Mouse (Mus musculus) limb, embryonic 10.5 days (tissue): ENCODE measurements around the gene Syt2. TPM values are rescaled to one million over a fixed set of nuclear protein-coding genes. Genes with fewer than 3 reads are reported as not detected.
A peak's percentile ranks its signal among the peaks of the same experiment; 100 is the strongest.

ENCODE experiments used
- DNase-seq: peaks from one replicate; pipeline ENCODE4 v3.0.0-alpha.2; 2017; ENCODE audit warnings: low spot score
- H3K27ac ChIP-seq: fragments of 300-500 bp; sonication (generic); 2 replicates; pipeline ENCODE4 v1.5.1; 2016; ENCODE audit warnings: mild to moderate bottlenecking
- H3K27me3 ChIP-seq: fragments of 300-500 bp; sonication (generic); 2 replicates; pipeline ENCODE4 v1.6.1; 2016; ENCODE audit warnings: low read depth, mild to moderate bottlenecking; ENCODE audit not compliant: poor library complexity, severe bottlenecking
- H3K36me3 ChIP-seq: fragments of 300-500 bp; sonication (generic); 2 replicates; pipeline ENCODE4 v1.6.1; 2016; ENCODE audit warnings: mild to moderate bottlenecking, moderate library complexity
- H3K4me1 ChIP-seq: fragments of 300-500 bp; sonication (generic); 2 replicates; pipeline ENCODE4 v1.6.1; 2016
- H3K4me3 ChIP-seq: fragments of 300-500 bp; sonication (generic); 2 replicates; pipeline ENCODE4 v1.5.1; 2016; ENCODE audit warnings: mild to moderate bottlenecking, moderate library complexity
- H3K9me3 ChIP-seq: fragments of 300-500 bp; sonication (generic); replicated peaks from 2 replicates; pipeline ENCODE4 v1.6.1; 2016; ENCODE audit warnings: mild to moderate bottlenecking
- WGBS: fragments of 180-500 bp; shearing (Covaris S2); methylation state at CpG from one replicate; pipeline ENCODE4 v1.1.7; 2016; 5-methylcytosine and 5-hydroxymethylcytosine counted together
- polyA plus RNA-seq: library from polyadenylated mRNA; unstranded; fragments of >200 nt; fragmentation: Nextera tagmentation; extraction: Ambion mirVana; gene quantifications from 2 replicates; pipeline ENCODE4 v1.2.1, GENCODE M21; 2016

Syt2 gene
- polyA plus RNA-seq, 1 experiment from 2014 or later: 0.06 TPM

DNA sequence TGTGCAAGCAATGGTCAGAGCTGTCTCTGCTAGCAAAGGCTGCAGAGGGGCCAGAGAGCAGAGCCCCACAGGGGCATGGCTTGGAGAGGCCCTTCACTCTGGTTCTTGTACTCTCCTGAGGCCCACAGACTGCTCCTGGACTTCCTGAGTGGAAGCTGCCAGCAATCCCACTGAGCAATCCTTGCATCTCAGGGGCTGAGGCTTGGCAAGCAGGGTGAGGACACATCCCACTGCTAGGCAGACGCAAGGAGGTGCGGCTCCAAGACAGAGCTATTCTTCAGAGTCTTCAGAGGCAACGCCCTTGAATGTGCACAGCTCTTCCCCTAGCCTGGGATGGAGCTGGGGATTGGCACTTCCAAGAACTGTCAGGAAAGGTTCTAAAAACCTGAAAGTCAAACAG is 110.8 kb downstream of the Syt2 start:
- peak overlapping the region; percentile 50; the same call in 1 of the 2 replicates for H3K27ac ChIP-seq
- no peaks in the 10 kb centered on the region for H3K27me3 ChIP-seq
- WGBS: 87% methylated on average over 3 of the region's 3 CpGs
- peaks cover 16% of the 10 kb centered on the region for H3K4me1 ChIP-seq
- DNase-seq: no peak
- no peak overlapping the region for H3K4me3 ChIP-seq
- no peaks in the 10 kb centered on the region for H3K9me3 ChIP-seq
- peaks cover 3% of the 10 kb centered on the region; the same call in 1 of the 2 replicates for H3K36me3 ChIP-seq

GRCm38 (mm10) chr1:134759133-134759532 is 112.7 kb downstream of the Syt2 start:
- 94% methylated on average over 6 of the region's 6 CpGs for WGBS
- H3K4me3 ChIP-seq: no peak overlapping the region
- peaks cover 11% of the 10 kb centered on the region for H3K4me1 ChIP-seq
- no peaks in the 10 kb centered on the region for H3K27me3 ChIP-seq
- no peak overlapping the region for H3K27ac ChIP-seq
- H3K9me3 ChIP-seq: no peaks in the 10 kb centered on the region
- H3K36me3 ChIP-seq: peaks cover 3% of the 10 kb centered on the region; the same call in 1 of the 2 replicates
- no peak for DNase-seq

GRCm38 (mm10) chr1:134760642-134761041 is 114.2 kb downstream of the Syt2 start:
- Histone ChIP-seq H3K4me1 (peaks cover 9% of the 10 kb centered on the region; the same call in 1 of the 2 replicates), H3K27ac (no peak overlapping the region), H3K27me3 (no peaks in the 10 kb centered on the region), H3K9me3 (no peaks in the 10 kb centered on the region), H3K36me3 (peaks cover 3% of the 10 kb centered on the region; the same call in 1 of the 2 replicates), H3K4me3 (no peak overlapping the region)
- DNase-seq: no peak
- 80% methylated on average over 5 of the region's 5 CpGs for WGBS

DNA sequence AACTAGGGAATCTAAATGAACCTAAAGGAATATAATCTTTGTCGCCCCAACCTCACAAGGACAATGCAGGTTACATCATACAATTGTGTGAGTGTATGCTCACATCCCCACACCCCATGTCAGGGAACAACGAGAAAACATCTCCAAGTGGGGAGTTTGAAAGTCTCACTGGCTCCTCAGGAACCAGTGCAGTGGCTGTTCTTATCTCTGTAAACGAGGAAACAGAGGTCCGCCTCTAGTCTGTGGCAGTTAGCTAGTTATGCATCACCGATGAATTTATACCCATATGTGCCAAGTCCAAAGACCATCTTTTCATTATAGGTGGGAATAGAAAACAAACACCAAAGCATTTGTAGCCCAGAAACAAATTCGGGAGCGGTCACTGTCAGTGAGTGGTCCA is 115.1 kb downstream of the Syt2 start:
- H3K27ac ChIP-seq: no peak overlapping the region
- no peaks in the 10 kb centered on the region for H3K4me1 ChIP-seq
- WGBS: 91% methylated on average over 7 of the region's 7 CpGs
- no peaks in the 10 kb centered on the region for H3K9me3 ChIP-seq
- no peak for DNase-seq
- no peak overlapping the region for H3K4me3 ChIP-seq
- peaks cover 3% of the 10 kb centered on the region; the same call in 1 of the 2 replicates for H3K36me3 ChIP-seq
- H3K27me3 ChIP-seq: no peaks in the 10 kb centered on the region

DNA sequence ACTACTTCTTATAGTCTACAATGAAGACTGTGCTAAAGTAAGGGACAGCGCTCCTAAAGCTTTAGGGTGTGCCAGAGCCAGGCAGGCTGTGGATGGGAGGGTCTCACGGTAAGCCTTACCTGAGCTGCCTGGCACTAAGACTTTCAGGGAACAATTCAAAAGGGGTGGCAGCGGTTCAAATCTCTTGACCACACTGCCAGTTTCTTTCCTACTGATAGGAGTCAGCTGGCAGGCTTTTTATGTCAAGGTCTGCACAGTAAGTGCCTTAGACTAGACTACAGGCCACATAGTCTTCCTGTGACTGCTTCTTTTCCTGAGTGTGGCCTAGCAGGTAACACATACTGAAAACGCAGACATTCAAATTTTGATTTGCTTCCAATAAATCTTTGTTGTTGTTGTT is 116.8 kb downstream of the Syt2 start:
- peaks cover 8% of the 10 kb centered on the region for H3K4me1 ChIP-seq
- DNase-seq: no peak
- no peak overlapping the region for H3K27ac ChIP-seq
- no peaks in the 10 kb centered on the region for H3K9me3 ChIP-seq
- no peaks in the 10 kb centered on the region for H3K27me3 ChIP-seq
- peaks cover 3% of the 10 kb centered on the region; the same call in 1 of the 2 replicates for H3K36me3 ChIP-seq
- H3K4me3 ChIP-seq: no peak overlapping the region
- WGBS: 93% methylated on average over 4 of the region's 4 CpGs

GRCm38 (mm10) chr1:134763776-134764438 is 117.4 kb downstream of the Syt2 start:
- WGBS: 77% methylated on average over 11 of the region's 11 CpGs
- H3K4me3 ChIP-seq: no peak overlapping the region
- peaks cover 8% of the 10 kb centered on the region for H3K4me1 ChIP-seq
- no peak overlapping the region for H3K27ac ChIP-seq
- no peaks in the 10 kb centered on the region for H3K9me3 ChIP-seq
- peaks cover 3% of the 10 kb centered on the region; the same call in 1 of the 2 replicates for H3K36me3 ChIP-seq
- DNase-seq: no peak
- no peaks in the 10 kb centered on the region for H3K27me3 ChIP-seq

- WGBS: 62% methylated on average over 7 of the region's 7 CpGs
- Histone ChIP-seq H3K4me1 (peaks cover 8% of the 10 kb centered on the region), H3K4me3 (no peak overlapping the region), H3K27ac (no peak overlapping the region), H3K36me3 (peaks cover 3% of the 10 kb centered on the region; the same call in 1 of the 2 replicates), H3K9me3 (no peaks in the 10 kb centered on the region), H3K27me3 (no peaks in the 10 kb centered on the region)
- no peak for DNase-seq
Measured at GRCm38 (mm10) chr1:134764831-134765458, 118.5 kb downstream of the Syt2 start.

- Histone ChIP-seq H3K4me1 (peaks cover 12% of the 10 kb centered on the region), H3K9me3 (no peaks in the 10 kb centered on the region), H3K4me3 (no peak overlapping the region), H3K36me3 (no peaks in the 10 kb centered on the region), H3K27ac (no peak overlapping the region), H3K27me3 (no peaks in the 10 kb centered on the region)
- WGBS: 79% methylated on average over 4 of the region's 4 CpGs
- no peak for DNase-seq
Measured at GRCm38 (mm10) chr1:134766448-134766847, 120.0 kb downstream of the Syt2 start.

DNA sequence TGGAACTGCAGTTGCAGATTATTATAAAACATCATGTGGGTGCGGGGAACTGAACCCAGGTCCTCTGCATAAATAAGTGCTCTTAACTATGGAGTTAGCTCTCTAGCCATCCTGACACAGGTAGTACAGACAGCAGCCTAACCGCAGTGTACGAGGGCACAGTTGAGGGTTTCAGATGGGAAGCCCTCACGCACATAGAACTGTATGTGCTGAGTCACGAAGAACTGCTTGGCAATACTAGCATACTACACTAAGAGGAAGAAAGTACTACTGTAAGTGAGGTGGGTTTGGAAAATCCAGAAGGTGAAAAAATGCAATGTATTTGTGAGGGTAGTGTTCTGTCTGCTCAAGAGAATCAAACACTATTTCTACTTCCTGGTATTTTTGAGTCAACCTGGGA is 123.8 kb downstream of the Syt2 start:
- H3K4me1 ChIP-seq: peaks cover 30% of the 10 kb centered on the region
- H3K4me3 ChIP-seq: no peak overlapping the region
- H3K36me3 ChIP-seq: peaks cover 3% of the 10 kb centered on the region; the same call in 1 of the 2 replicates
- 95% methylated on average over 5 of the region's 5 CpGs for WGBS
- no peaks in the 10 kb centered on the region for H3K27me3 ChIP-seq
- no peak for DNase-seq
- H3K27ac ChIP-seq: no peak overlapping the region
- no peaks in the 10 kb centered on the region for H3K9me3 ChIP-seq

DNA sequence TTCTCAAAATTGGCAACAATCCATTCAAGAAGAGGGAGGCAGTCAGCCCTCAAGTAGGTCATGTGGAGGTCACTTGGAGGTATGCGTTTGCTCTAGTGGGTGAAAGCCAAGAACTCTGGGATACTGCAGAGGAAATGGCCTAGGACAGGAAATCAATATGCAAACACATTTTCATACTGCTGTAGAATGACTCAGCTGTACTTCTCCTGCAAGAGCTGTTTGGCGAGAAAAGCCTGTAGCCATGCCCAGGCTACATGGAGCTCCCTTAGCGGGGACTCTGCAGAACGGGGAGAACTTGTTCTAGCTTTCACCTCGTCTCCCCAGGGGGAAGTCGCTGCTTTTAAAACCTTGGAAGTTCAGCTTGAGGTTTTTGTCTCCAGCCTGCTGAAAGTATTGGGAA is 124.9 kb downstream of the Syt2 start:
- 79% methylated on average over 6 of the region's 6 CpGs for WGBS

GRCm38 (mm10) chr1:134771999-134772398 is 125.5 kb downstream of the Syt2 start:
- Histone ChIP-seq H3K27me3 (no peaks in the 10 kb centered on the region), H3K9me3 (no peaks in the 10 kb centered on the region), H3K27ac (no peak overlapping the region), H3K4me1 (peaks cover 43% of the 10 kb centered on the region), H3K36me3 (peaks cover 3% of the 10 kb centered on the region; the same call in 1 of the 2 replicates), H3K4me3 (no peak overlapping the region)
- 93% methylated on average over 7 of the region's 7 CpGs for WGBS
- DNase-seq: no peak

More for the DNA sequence above, 124.9 kb downstream of the Syt2 start:
- no peak overlapping the region for H3K27ac ChIP-seq
- no peaks in the 10 kb centered on the region for H3K9me3 ChIP-seq
- H3K4me3 ChIP-seq: no peak overlapping the region
- DNase-seq: no peak
- peaks cover 41% of the 10 kb centered on the region for H3K4me1 ChIP-seq
- peaks cover 3% of the 10 kb centered on the region; the same call in 1 of the 2 replicates for H3K36me3 ChIP-seq
- no peaks in the 10 kb centered on the region for H3K27me3 ChIP-seq

- H3K27ac ChIP-seq: no peak overlapping the region
- peaks cover 3% of the 10 kb centered on the region; the same call in 1 of the 2 replicates for H3K36me3 ChIP-seq
- no peaks in the 10 kb centered on the region for H3K9me3 ChIP-seq
- WGBS: 82% methylated on average over 3 of the region's 3 CpGs
- no peaks in the 10 kb centered on the region for H3K27me3 ChIP-seq
- H3K4me3 ChIP-seq: no peak overlapping the region
- H3K4me1 ChIP-seq: peaks cover 44% of the 10 kb centered on the region
- no peak for DNase-seq
Measured at GRCm38 (mm10) chr1:134772821-134773220, 126.3 kb downstream of the Syt2 start.

DNA sequence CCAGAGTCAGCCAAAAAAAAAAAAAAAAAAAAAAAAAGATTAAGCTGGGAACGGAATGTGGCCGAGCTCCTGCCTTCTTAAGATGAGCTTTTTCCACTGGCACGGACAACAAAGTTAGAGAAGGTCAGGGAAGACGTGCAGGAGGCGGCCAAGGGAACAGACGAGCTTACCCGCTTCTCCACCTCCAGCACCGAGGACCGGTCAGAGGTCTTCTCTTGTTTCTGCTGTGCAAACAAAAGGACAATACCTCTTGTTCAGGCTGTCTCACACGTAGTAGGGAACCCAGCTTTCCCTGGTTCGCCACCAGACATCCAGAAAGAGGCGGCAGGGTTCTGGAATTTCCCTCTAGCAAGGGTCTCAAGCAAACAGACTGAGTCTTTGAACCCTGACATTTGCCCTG is 126.8 kb downstream of the Syt2 start:
- H3K4me3 ChIP-seq: no peak overlapping the region
- DNase-seq: no peak
- peaks cover 48% of the 10 kb centered on the region for H3K4me1 ChIP-seq
- H3K36me3 ChIP-seq: peaks cover 3% of the 10 kb centered on the region; the same call in 1 of the 2 replicates
- WGBS: 85% methylated on average over 12 of the region's 12 CpGs
- H3K27me3 ChIP-seq: no peaks in the 10 kb centered on the region
- no peaks in the 10 kb centered on the region for H3K9me3 ChIP-seq
- peak overlapping the region; percentile 19; the same call in 1 of the 2 replicates for H3K27ac ChIP-seq
